ENCODE assay signal across 2 mouse cellular contexts in the genomic region with DNA sequence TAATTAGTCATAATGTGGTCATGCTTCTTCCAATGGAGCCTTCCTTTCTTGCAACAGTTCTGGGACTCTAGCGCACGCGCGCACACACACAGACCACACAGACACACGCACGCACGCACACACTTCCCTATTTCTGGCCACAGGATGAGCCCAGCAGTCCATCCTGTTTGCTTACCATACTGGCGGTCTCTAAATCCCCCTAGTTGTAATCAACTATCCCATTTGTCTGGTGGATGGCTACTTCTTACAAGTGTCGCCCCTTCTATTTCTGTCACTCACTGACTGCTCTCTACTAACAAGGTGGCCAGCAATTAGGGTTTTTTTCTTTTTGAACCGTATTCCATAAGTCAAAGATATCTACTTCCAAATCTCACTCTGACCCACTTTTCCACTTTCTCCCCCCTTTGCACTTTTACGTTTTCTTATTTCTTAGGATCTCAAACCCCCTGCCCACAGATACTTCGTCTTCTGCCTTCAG.
TF ChIP-seq lines count a peak whose summit lies in the region.

No protein-coding gene starts in this region.

TF ChIP-seq in C2C12, 6 proteins besides CTCF, POLR2A, EP300 and RAD21 (continued from another document):
- TF ChIP-seq MYOD1 (IDR thresholded peaks at IDR 0.05; ENCODE audit: control insufficient read depth, insufficient read length, low read depth) = no peak

TF ChIP-seq in CH12.LX, 34 proteins besides CTCF, POLR2A, EP300 and RAD21 (continued from another document):
- no peak for TF ChIP-seq USF1 (IDR thresholded peaks at IDR 0.05; ENCODE audit: low read depth, low read length)
- peak; percentile 10 for TF ChIP-seq HCFC1 (IDR thresholded peaks at IDR 0.05; ENCODE audit: low read depth, low read length)
- TF ChIP-seq USF2 (conservative IDR thresholded peaks at IDR 0.05; ENCODE audit: low read depth, low read length) = no peak
- 0 out of 2 replicates have a peak, but pooled peaks have one; percentile 42 for TF ChIP-seq CHD1 (IDR thresholded peaks at IDR 0.05; ENCODE audit: low read depth, low read length)
- TF ChIP-seq SIN3A (IDR thresholded peaks at IDR 0.05; ENCODE audit: low read length) = peak; percentile 68; the same call in 1 of the 2 replicates
- peak; percentile 85 for TF ChIP-seq MYC (IDR thresholded peaks at IDR 0.05; ENCODE audit: low read depth, low read length)
- TF ChIP-seq ZNF384 (IDR thresholded peaks at IDR 0.05; ENCODE audit: low read depth, low read length) = no peak
- no peak for TF ChIP-seq GABPA (IDR thresholded peaks at IDR 0.05; ENCODE audit: insufficient replicate concordance, low read depth, low read length)
- no peak for TF ChIP-seq UBTF (IDR thresholded peaks at IDR 0.05; ENCODE audit: low read depth, low read length)
- peak; percentile 66; the same call in 1 of the 2 replicates for TF ChIP-seq NRF1 (IDR thresholded peaks at IDR 0.05; ENCODE audit: low read depth, low read length)
- 0 out of 2 replicates have a peak, but pooled peaks have one; percentile 20 for TF ChIP-seq JUND (conservative IDR thresholded peaks at IDR 0.05; ENCODE audit: low read depth, low read length)
- TF ChIP-seq POLR2AphosphoS2 (IDR thresholded peaks at IDR 0.05; ENCODE audit: low read depth, low read length) = no peak
- TF ChIP-seq ZMIZ1 (IDR thresholded peaks at IDR 0.05; ENCODE audit: low read depth, low read length) = no peak
- TF ChIP-seq ELF1 (IDR thresholded peaks at IDR 0.05; ENCODE audit: low read depth, low read length) = peak; percentile 47; the same call in 1 of the 2 replicates
- no peak for TF ChIP-seq KAT2A (IDR thresholded peaks at IDR 0.05; ENCODE audit: insufficient replicate concordance, low read length)
- TF ChIP-seq MAZ (IDR thresholded peaks at IDR 0.05; ENCODE audit: low read depth, low read length) = no peak
- TF ChIP-seq PAX5 (IDR thresholded peaks at IDR 0.05; ENCODE audit: low read length) = no peak
- TF ChIP-seq TCF12 (IDR thresholded peaks at IDR 0.05; ENCODE audit: low read depth, low read length) = no peak
- TF ChIP-seq ZC3H11A (IDR thresholded peaks at IDR 0.05; ENCODE audit: low read depth, low read length) = no peak
- TF ChIP-seq ETS1 (conservative IDR thresholded peaks at IDR 0.05; ENCODE audit: low read depth, low read length) = peak; percentile 59
- TF ChIP-seq E2F4 (IDR thresholded peaks at IDR 0.05; ENCODE audit: insufficient replicate concordance, low read depth, low read length) = 0 out of 2 replicates have a peak, but pooled peaks have one; percentile 39
- no peak for TF ChIP-seq ZKSCAN1 (IDR thresholded peaks at IDR 0.05; ENCODE audit: borderline replicate concordance, low read depth, low read length)
- no peak for TF ChIP-seq SMC3 (IDR thresholded peaks at IDR 0.05; ENCODE audit: low read depth, low read length)
- no peak for TF ChIP-seq CHD2 (IDR thresholded peaks at IDR 0.05; ENCODE audit: low read length)
- peak; percentile 66 for TF ChIP-seq IRF4 (IDR thresholded peaks at IDR 0.05; ENCODE audit: low read depth, low read length)
- TF ChIP-seq MXI1 (IDR thresholded peaks at IDR 0.05; ENCODE audit: low read depth, low read length) = peak; percentile 16; the same call in 1 of the 2 replicates
- TF ChIP-seq RCOR1 (conservative IDR thresholded peaks at IDR 0.05; ENCODE audit: low read depth, low read length) = no peak
- peak; percentile 93 for TF ChIP-seq BHLHE40 (IDR thresholded peaks at IDR 0.05; ENCODE audit: low read depth, low read length)
- TF ChIP-seq TBP (conservative IDR thresholded peaks at IDR 0.05; ENCODE audit: low read depth, low read length) = no peak
- peak; percentile 43 for TF ChIP-seq MAX (IDR thresholded peaks at IDR 0.05; ENCODE audit: low read length)
